Mouse (Mus musculus): ENCODE measurements around the gene Echs1. TPM values are rescaled to one million over a fixed set of nuclear protein-coding genes. Genes with fewer than 3 reads are reported as not detected.
A peak's percentile ranks its signal among the peaks of the same experiment; 100 is the strongest.

Gene Echs1
- polyA plus RNA-seq, 1 experiment: 25.8 TPM

GRCm38 (mm10) chr7:140125278-140126021, 9.2 kb upstream of the Echs1 start:
- H3K27ac ChIP-seq (ENCODE audit: control insufficient read depth, insufficient read depth, low read depth, low read length, poor library complexity): peak overlapping the region; percentile 40; the same call in 1 of the 2 replicates
- peak overlapping the region; percentile 67 for H3K4me3 ChIP-seq (replicated peaks; ENCODE audit: control insufficient read depth, low read depth, low read length)
- WGBS: 2% methylated on average over 40 of the region's 40 CpGs
- TF ChIP-seq POLR2A (IDR thresholded peaks at IDR 0.05; ENCODE audit: borderline replicate concordance, control insufficient read depth, low read depth, low read length) (peak; percentile 48; the same call in 1 of the 2 replicates), CTCF (IDR thresholded peaks at IDR 0.05; ENCODE audit: control insufficient read depth, insufficient read depth, low read length) (no peak)
- H3K4me1 ChIP-seq (ENCODE audit: control insufficient read depth, insufficient read depth, low read length): no peaks in the 10 kb centered on the region; the same call in 1 of the 2 replicates

GRCm38 (mm10) chr7:140124382-140124781, 8.1 kb upstream of the Echs1 start:
- TF ChIP-seq CTCF (IDR thresholded peaks at IDR 0.05; ENCODE audit: control insufficient read depth, insufficient read depth, low read length) (no peak), POLR2A (IDR thresholded peaks at IDR 0.05; ENCODE audit: borderline replicate concordance, control insufficient read depth, low read depth, low read length) (no peak)
- Histone ChIP-seq H3K27ac (ENCODE audit: control insufficient read depth, insufficient read depth, low read depth, low read length, poor library complexity) (no peak overlapping the region), H3K4me1 (ENCODE audit: control insufficient read depth, insufficient read depth, low read length) (no peaks in the 10 kb centered on the region; the same call in 1 of the 2 replicates), H3K4me3 (replicated peaks; ENCODE audit: control insufficient read depth, low read depth, low read length) (no peak overlapping the region)
- 91% methylated on average over 1 of the region's 1 CpGs for WGBS

- no peak overlapping the region for H3K4me3 ChIP-seq (replicated peaks; ENCODE audit: control insufficient read depth, low read depth, low read length)
- 42% methylated on average over 4 of the region's 4 CpGs for WGBS
- TF ChIP-seq POLR2A (IDR thresholded peaks at IDR 0.05; ENCODE audit: borderline replicate concordance, control insufficient read depth, low read depth, low read length): no peak
- no peak for TF ChIP-seq CTCF (IDR thresholded peaks at IDR 0.05; ENCODE audit: control insufficient read depth, insufficient read depth, low read length)
- H3K4me1 ChIP-seq (ENCODE audit: control insufficient read depth, insufficient read depth, low read length): no peaks in the 10 kb centered on the region; the same call in 1 of the 2 replicates
- H3K27ac ChIP-seq (ENCODE audit: control insufficient read depth, insufficient read depth, low read depth, low read length, poor library complexity): no peak overlapping the region
Measured at GRCm38 (mm10) chr7:140122765-140123164, 6.5 kb upstream of the Echs1 start.

GRCm38 (mm10) chr7:140121338-140121910, 5.1 kb upstream of the Echs1 start:
- Histone ChIP-seq H3K4me3 (replicated peaks; ENCODE audit: control insufficient read depth, low read depth, low read length) (no peak overlapping the region), H3K4me1 (ENCODE audit: control insufficient read depth, insufficient read depth, low read length) (no peaks in the 10 kb centered on the region; the same call in 1 of the 2 replicates), H3K27ac (ENCODE audit: control insufficient read depth, insufficient read depth, low read depth, low read length, poor library complexity) (no peak overlapping the region)
- 66% methylated on average over 13 of the region's 13 CpGs for WGBS
- no peak for TF ChIP-seq POLR2A (IDR thresholded peaks at IDR 0.05; ENCODE audit: borderline replicate concordance, control insufficient read depth, low read depth, low read length)
- TF ChIP-seq CTCF (IDR thresholded peaks at IDR 0.05; ENCODE audit: control insufficient read depth, insufficient read depth, low read length): no peak

- TF ChIP-seq POLR2A (IDR thresholded peaks at IDR 0.05; ENCODE audit: borderline replicate concordance, control insufficient read depth, low read depth, low read length): no peak
- TF ChIP-seq CTCF (IDR thresholded peaks at IDR 0.05; ENCODE audit: control insufficient read depth, insufficient read depth, low read length): no peak
- Histone ChIP-seq H3K4me3 (replicated peaks; ENCODE audit: control insufficient read depth, low read depth, low read length) (no peak overlapping the region), H3K4me1 (ENCODE audit: control insufficient read depth, insufficient read depth, low read length) (peaks cover under 1% of the 10 kb centered on the region; the same call in 1 of the 2 replicates), H3K27ac (ENCODE audit: control insufficient read depth, insufficient read depth, low read depth, low read length, poor library complexity) (no peak overlapping the region)
- WGBS: 90% methylated on average over 2 of the region's 2 CpGs
Measured at GRCm38 (mm10) chr7:140120484-140120883, 4.2 kb upstream of the Echs1 start.

- Histone ChIP-seq H3K4me1 (ENCODE audit: control insufficient read depth, insufficient read depth, low read length) (peaks cover 1% of the 10 kb centered on the region; the same call in 1 of the 2 replicates), H3K4me3 (replicated peaks; ENCODE audit: control insufficient read depth, low read depth, low read length) (peak within 1 kb of the TSS; percentile 90), H3K27ac (ENCODE audit: control insufficient read depth, insufficient read depth, low read depth, low read length, poor library complexity) (peak within 1 kb of the TSS; percentile 65)
- TF ChIP-seq CTCF (IDR thresholded peaks at IDR 0.05; ENCODE audit: control insufficient read depth, insufficient read depth, low read length) (no peak), POLR2A (IDR thresholded peaks at IDR 0.05; ENCODE audit: borderline replicate concordance, control insufficient read depth, low read depth, low read length) (no peak)
- 2% methylated on average over 23 of the region's 23 CpGs for WGBS
Measured at GRCm38 (mm10) chr7:140115583-140116328, 520 bp downstream of the Echs1 start, which contains the start of gene Paox. Paox (plus strand) TSS chr7:140115799.

- H3K4me1 ChIP-seq (ENCODE audit: control insufficient read depth, insufficient read depth, low read length): peaks cover 1% of the 10 kb centered on the region; the same call in 1 of the 2 replicates
- TF ChIP-seq CTCF (IDR thresholded peaks at IDR 0.05; ENCODE audit: control insufficient read depth, insufficient read depth, low read length) (no peak), POLR2A (IDR thresholded peaks at IDR 0.05; ENCODE audit: borderline replicate concordance, control insufficient read depth, low read depth, low read length) (no peak)
- 47% methylated on average over 3 of the region's 3 CpGs for WGBS
- no peak overlapping the region for H3K4me3 ChIP-seq (replicated peaks; ENCODE audit: control insufficient read depth, low read depth, low read length)
- 0 out of 2 replicates have a peak overlapping the region, but pooled peaks have one; percentile 47 for H3K27ac ChIP-seq (ENCODE audit: control insufficient read depth, insufficient read depth, low read depth, low read length, poor library complexity)
Measured at GRCm38 (mm10) chr7:140111943-140112342, 4.3 kb downstream of the Echs1 start.

- no peak overlapping the region for H3K27ac ChIP-seq (ENCODE audit: control insufficient read depth, insufficient read depth, low read depth, low read length, poor library complexity)
- TF ChIP-seq POLR2A (IDR thresholded peaks at IDR 0.05; ENCODE audit: borderline replicate concordance, control insufficient read depth, low read depth, low read length) (no peak), CTCF (IDR thresholded peaks at IDR 0.05; ENCODE audit: control insufficient read depth, insufficient read depth, low read length) (no peak)
- H3K4me3 ChIP-seq (replicated peaks; ENCODE audit: control insufficient read depth, low read depth, low read length): no peak overlapping the region
- H3K4me1 ChIP-seq (ENCODE audit: control insufficient read depth, insufficient read depth, low read length): peaks cover 2% of the 10 kb centered on the region
- 80% methylated on average over 4 of the region's 4 CpGs for WGBS
Measured at GRCm38 (mm10) chr7:140104009-140104408, 12.3 kb downstream of the Echs1 start.

Data from bone marrow, adult 2 months (tissue).